Mouse (Mus musculus): ENCODE results near the gene B230219D22Rik.

The B230219D22Rik gene

GRCm38 (mm10) chr13:55727120-55727838 lies 34.4 kb downstream of the B230219D22Rik start, which contains the start of gene Pcbd2:
Gene Pcbd2 (plus strand): TSS chr13:55727368.
- DNase-seq (ENCODE audit: low read depth, low spot score): no peak

DNA sequence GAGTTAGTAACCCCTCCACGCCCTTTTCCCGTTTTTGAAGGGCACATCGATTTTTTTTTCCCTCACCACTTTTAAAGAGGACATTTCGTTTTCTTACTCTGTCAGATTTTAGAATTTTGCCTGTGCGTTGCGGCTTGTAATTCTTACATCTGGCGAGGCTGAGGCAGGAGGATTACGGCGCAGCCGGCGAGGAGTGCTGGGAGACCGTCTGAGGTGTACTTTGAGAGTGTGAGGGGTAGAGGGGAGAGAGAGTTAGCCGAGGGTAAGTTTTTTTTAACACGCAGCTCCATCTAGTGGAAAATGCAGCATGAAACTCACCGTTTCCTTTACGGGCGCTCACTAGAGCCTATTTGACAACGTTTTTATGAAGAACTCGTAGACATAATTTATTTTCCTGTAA lies 34.9 kb downstream of the B230219D22Rik start:
- DNase-seq (ENCODE audit: low read depth, low spot score): no peak

- DNase-seq (ENCODE audit: low read depth, low spot score): no peak
Measured at GRCm38 (mm10) chr13:55730716-55731115, 37.8 kb downstream of the B230219D22Rik start.

- no peak for DNase-seq (ENCODE audit: low read depth, low spot score)
Measured at GRCm38 (mm10) chr13:55732121-55732520, 39.2 kb downstream of the B230219D22Rik start.

DNA sequence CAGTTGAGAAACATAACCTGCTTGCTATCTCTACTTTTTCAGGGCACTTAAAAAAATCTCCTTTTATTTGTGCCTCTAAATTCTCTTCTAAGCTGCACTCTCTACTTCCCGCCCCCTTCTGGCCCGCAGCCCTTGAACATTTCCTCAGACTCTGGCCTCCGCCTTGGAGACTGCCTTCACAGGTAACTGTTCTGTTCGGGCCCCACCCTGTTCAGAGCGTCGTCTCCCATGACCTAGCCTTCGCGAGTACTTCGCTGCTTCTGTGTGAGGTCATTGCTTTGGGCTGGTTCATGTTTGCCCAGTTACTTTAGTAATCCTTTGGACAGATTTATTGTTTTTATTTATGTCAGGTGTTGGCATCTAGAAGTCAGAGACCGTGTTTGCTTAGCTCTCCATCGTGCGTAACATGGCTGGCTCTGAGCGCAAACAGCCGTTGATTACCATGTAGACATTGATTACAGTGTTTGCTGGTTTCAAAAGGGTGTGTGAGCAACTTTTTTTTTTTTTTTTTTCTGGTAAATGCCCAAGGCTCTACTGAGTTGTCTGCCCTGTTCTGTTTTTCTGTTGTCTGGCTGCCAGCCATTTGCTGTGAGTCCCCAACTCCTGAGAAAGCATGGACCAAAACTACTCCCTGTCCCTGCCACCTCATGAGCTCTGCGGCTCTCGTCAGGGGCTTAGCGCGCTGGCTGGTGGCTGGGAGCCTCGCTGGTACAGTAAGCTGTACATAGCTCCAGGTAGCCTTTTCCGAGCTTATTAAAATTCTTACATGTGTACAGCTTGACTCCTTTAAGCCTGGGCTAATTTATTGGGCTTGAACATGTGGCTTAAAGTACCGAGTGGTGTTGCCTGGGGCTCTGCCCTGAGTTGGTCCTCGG lies 40.9 kb downstream of the B230219D22Rik start:
- no peak for DNase-seq (ENCODE audit: low read depth, low spot score)

DNA sequence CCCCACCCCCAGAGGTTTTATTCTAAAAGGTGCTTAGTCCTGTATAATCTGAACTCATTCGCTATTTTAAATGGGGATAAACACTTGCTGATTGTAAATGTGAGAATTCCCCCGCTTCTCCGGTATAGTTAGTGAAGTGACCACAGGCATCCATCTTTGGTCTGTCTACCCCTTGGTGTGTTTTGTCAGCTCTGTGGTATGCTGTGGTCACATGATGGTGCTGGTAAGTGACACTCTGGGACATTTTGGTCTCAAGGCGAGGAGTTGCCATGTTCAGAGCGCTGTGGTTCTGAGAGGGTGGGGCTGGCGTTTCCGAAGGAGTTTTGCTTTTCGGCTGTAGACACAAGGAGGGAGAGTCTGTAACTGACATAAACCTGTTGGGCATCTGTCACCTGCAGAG lies 45.0 kb downstream of the B230219D22Rik start:
- DNase-seq (ENCODE audit: low read depth, low spot score): no peak

DNA sequence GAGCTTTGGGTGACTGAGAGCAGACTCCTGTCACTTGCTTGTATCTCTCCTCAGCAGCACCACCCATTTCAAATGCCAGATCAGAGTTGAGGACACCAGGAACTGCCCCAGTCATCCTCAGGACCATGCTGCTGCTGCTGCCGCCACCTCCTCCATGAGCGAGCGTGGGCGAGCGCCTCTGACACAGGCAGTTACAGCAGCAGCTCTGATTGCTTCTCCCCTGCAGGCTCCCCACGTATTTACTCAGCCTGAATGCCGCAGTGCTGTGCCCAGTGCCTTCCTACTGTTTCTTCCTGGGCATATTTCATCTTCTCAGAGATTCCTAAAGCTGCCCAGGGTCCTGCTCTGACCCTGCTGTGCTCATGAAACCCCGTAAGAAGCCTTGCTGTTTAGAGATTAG lies 49.4 kb downstream of the B230219D22Rik start:
- no peak for DNase-seq (ENCODE audit: low read depth, low spot score)
